Mouse (Mus musculus): ENCODE results near the gene Olfr462.
"Not testable (repeated sequence)": the region's sequence is repeated elsewhere in the genome, so short reads cannot be mapped to it uniquely, and the experiment has no call there.

Gene Olfr462

GRCm38 (mm10) chr11:87892168-87892567 is at the start of gene Olfr462:
TSS of gene Olfr462 (minus strand) at chr11:87892268.
- no peak for DNase-seq (ENCODE audit: low spot score in 2 of 2)

GRCm38 (mm10) chr11:87935467-87935866 is 43.4 kb upstream of the Olfr462 start:
- no peak for DNase-seq (ENCODE audit: low spot score in 2 of 2)

GRCm38 (mm10) chr11:87933731-87934130 is 41.7 kb upstream of the Olfr462 start:
- no peak for DNase-seq (ENCODE audit: low spot score in 2 of 2)

GRCm38 (mm10) chr11:87930348-87930747 is 38.3 kb upstream of the Olfr462 start:
- no peak for DNase-seq (ENCODE audit: low spot score in 2 of 2)

GRCm38 (mm10) chr11:87920966-87921365 is 28.9 kb upstream of the Olfr462 start, which contains the start of gene Olfr464:
TSS of gene Olfr464 (minus strand) at chr11:87920967.
- no peak for DNase-seq (ENCODE audit: low spot score in 2 of 2)

GRCm38 (mm10) chr11:87920301-87920700 is 28.2 kb upstream of the Olfr462 start:
- DNase-seq (ENCODE audit: low spot score in 2 of 2) = no peak

- no peak for DNase-seq (ENCODE audit: low spot score in 2 of 2)
Observed at GRCm38 (mm10) chr11:87916005-87916404, 23.9 kb upstream of the Olfr462 start.

GRCm38 (mm10) chr11:87904331-87904730 is 12.3 kb upstream of the Olfr462 start:
- no peak for DNase-seq (ENCODE audit: low spot score in 2 of 2)

GRCm38 (mm10) chr11:87897287-87897686 is 5.2 kb upstream of the Olfr462 start, which contains the start of gene Olfr463:
TSS of gene Olfr463 (minus strand) at chr11:87897387.
- DNase-seq (ENCODE audit: low spot score in 2 of 2) = no peak

GRCm38 (mm10) chr11:87884856-87885255 is 7.2 kb downstream of the Olfr462 start:
- DNase-seq (ENCODE audit: low spot score in 2 of 2) = no peak

GRCm38 (mm10) chr11:87883493-87883892 is 8.6 kb downstream of the Olfr462 start:
- no peak for DNase-seq (ENCODE audit: low spot score in 2 of 2)

GRCm38 (mm10) chr11:87881714-87882113 is 10.4 kb downstream of the Olfr462 start:
- DNase-seq (ENCODE audit: low spot score in 2 of 2) = no peak

- no peak for DNase-seq (ENCODE audit: low spot score in 2 of 2)
Observed at GRCm38 (mm10) chr11:87879826-87880225, 12.2 kb downstream of the Olfr462 start.

- no peak for DNase-seq (ENCODE audit: low spot score in 2 of 2)
Observed at GRCm38 (mm10) chr11:87875436-87875835, 16.6 kb downstream of the Olfr462 start, which contains the start of gene Epx. TSS of gene Epx (minus strand) at chr11:87875536.

- no peak for DNase-seq (ENCODE audit: low spot score in 2 of 2)
Observed at GRCm38 (mm10) chr11:87871766-87872165, 20.3 kb downstream of the Olfr462 start.

- DNase-seq (ENCODE audit: low spot score in 2 of 2) = no peak
Observed at GRCm38 (mm10) chr11:87870096-87870495, 22.0 kb downstream of the Olfr462 start.

- DNase-seq (ENCODE audit: low spot score in 2 of 2) = not testable (repeated sequence)
Observed at GRCm38 (mm10) chr11:87866891-87867290, 25.2 kb downstream of the Olfr462 start.

GRCm38 (mm10) chr11:87862805-87863204 is 29.3 kb downstream of the Olfr462 start:
- no peak for DNase-seq (ENCODE audit: low spot score in 2 of 2)

GRCm38 (mm10) chr11:87860426-87860825 is 31.6 kb downstream of the Olfr462 start:
- no peak for DNase-seq (ENCODE audit: low spot score in 2 of 2)

- DNase-seq (ENCODE audit: low spot score in 2 of 2) = no peak
Observed at GRCm38 (mm10) chr11:87859273-87859672, 32.8 kb downstream of the Olfr462 start.

GRCm38 (mm10) chr11:87854550-87854949 is 37.5 kb downstream of the Olfr462 start:
- DNase-seq (ENCODE audit: low spot score in 2 of 2) = no peak

- peak in 1 of 2 experiments; percentile 1 for DNase-seq (ENCODE audit: low spot score in 2 of 2)
Observed at GRCm38 (mm10) chr11:87853597-87853954, 38.5 kb downstream of the Olfr462 start.

- DNase-seq (ENCODE audit: low spot score in 2 of 2) = peak; percentile 82 to 89
Observed at GRCm38 (mm10) chr11:87852690-87853596, 39.1 kb downstream of the Olfr462 start, which contains the start of gene Mks1. TSS of gene Mks1 (plus strand) at chr11:87853215.
